Comparison of ENCODE assay signal across 15 mouse cellular contexts in genomic region chr7:34202147-34202546, GRCm38 (mm10). TPM values are rescaled to one million over a fixed set of nuclear protein-coding genes. Genes with fewer than 3 reads are reported as not detected.
"Had no signal": no experiment of that assay in that cellular context is flagged by ENCODE, and none has a peak within 500 bp of the region (broad histone marks: within the 10 kb centered on the region; RNA-seq: fewer than 3 reads in every experiment).

No protein-coding gene starts in this region.

RNA-seq across cellular contexts. Expression of gene Gm6096, which starts 48.7 kb away (rescaled TPM):
- polyA plus RNA-seq: cerebellum, adult 2 months; cortical plate, adult 2 months; embryonic facial prominence, embryonic 11.5 days; embryonic facial prominence, embryonic 12.5 days; embryonic facial prominence, embryonic 13.5 days; embryonic facial prominence, embryonic 15.5 days; erythroblast, embryonic 14.5 days; forebrain, embryonic 10.5 days; forebrain, embryonic 13.5 days; forebrain, embryonic 14.5 days; forebrain, embryonic 15.5 days; forebrain, postnatal 0 days; frontal cortex, adult 2 months; gonadal fat pad, adult 2 months; heart, adult 2 months had no signal
